Mouse (Mus musculus): ENCODE measurements around the gene H2-Eb1.

DNA sequence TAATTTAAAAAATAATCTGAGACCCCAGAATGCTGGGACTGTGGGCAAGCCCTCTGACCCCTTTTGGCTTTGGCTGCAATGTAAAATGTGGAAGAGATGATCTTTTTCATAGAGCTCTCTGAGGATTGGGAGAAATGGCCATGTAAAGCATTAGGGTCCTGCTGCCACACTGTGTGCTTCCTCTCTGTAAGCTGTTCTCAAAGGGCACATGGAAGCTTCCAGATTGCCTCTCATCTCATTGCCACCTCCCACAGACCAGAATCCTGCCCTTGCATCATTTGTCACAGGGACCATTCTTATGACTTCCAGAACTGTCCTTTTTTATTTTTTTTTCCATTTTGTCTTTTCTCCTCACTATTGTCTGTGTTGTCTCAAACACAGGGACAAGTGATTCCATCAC, 1.5 kb downstream of the H2-Eb1 start:
- TF ChIP-seq CTCF (IDR thresholded peaks at IDR 0.05; ENCODE audit: low read depth, low read length) (no peak), POLR2A (IDR thresholded peaks at IDR 0.05; ENCODE audit: extremely low read depth, insufficient read depth, low read length) (no peak)

Data from liver, adult 2 months (tissue).